Mouse (Mus musculus) small intestine, adult 2 months (tissue): ENCODE data around the gene Mansc4.

Experiments
- CTCF ChIP-seq: fragments of 200-500 bp; IDR thresholded peaks from 2 replicates; pipeline ENCODE4 v1.5.1; 2012; ENCODE audit warnings: low read depth, mild to moderate bottlenecking, control low read depth, inconsistent platforms, low read length, moderate library complexity, mixed read lengths; ENCODE audit not compliant: insufficient replicate concordance, insufficient read length; ENCODE audit errors: extremely low read depth
- POLR2A ChIP-seq: fragments of 200-500 bp; IDR thresholded peaks from 2 replicates; pipeline ENCODE4 v1.6.1; 2012; ENCODE audit warnings: low read depth, mild to moderate bottlenecking, control low read depth, inconsistent platforms, low read length, moderate library complexity

DNA sequence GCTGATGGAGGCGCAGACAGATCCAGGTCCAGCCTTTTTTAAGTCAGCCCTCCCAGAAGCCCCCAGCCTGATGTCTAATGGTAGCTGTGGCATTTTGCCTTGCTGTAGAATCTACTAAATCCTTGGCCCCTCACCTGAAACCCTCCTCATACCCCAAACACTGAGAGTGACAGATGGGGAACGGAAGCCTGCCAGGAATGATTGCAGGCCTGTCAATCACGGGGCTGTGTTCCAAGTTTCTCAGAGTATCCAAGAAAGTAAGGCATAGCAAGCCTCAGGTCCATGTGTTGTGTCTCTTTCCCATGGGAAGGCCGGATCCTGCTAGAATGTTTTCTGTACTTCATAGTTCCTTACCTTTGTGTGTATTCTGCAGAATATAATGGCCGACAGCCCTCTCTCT, 3.4 kb upstream of the Mansc4 start:
- TF ChIP-seq POLR2A = no peak
- TF ChIP-seq CTCF = no peak
